Mouse (Mus musculus) CD8-positive naive resting alpha-beta T cell, adult 2 months (primary cell): ENCODE measurements around the gene Katnbl1.

Experiments used
- DNase-seq, 2 experiments: peaks; one replicate each; pipeline ENCODE4 v3.0.0; 2022; ENCODE audit warnings: low read depth in 2 of 2, low spot score in 2 of 2

Katnbl1 gene

GRCm38 (mm10) chr2:112378973-112379898 lies at the start of gene Katnbl1:
Gene Katnbl1, plus strand, starts transcription at chr2:112379211.
- DNase-seq: peak; percentile 90 to 91

GRCm38 (mm10) chr2:112332051-112332898 lies 46.7 kb upstream of the Katnbl1 start:
- no peak for DNase-seq

- no peak for DNase-seq
These were observed 41.8 kb upstream of the Katnbl1 start for GRCm38 (mm10) chr2:112337211-112337610.

GRCm38 (mm10) chr2:112339736-112340135 lies 39.3 kb upstream of the Katnbl1 start:
- DNase-seq: peak in 1 of 2 experiments; percentile 1

GRCm38 (mm10) chr2:112341117-112341516 lies 37.9 kb upstream of the Katnbl1 start:
- no peak for DNase-seq

GRCm38 (mm10) chr2:112348246-112348645 lies 30.8 kb upstream of the Katnbl1 start:
- DNase-seq: no peak

GRCm38 (mm10) chr2:112353685-112354455 lies 25.1 kb upstream of the Katnbl1 start:
- DNase-seq: no peak

GRCm38 (mm10) chr2:112359611-112360010 lies 19.4 kb upstream of the Katnbl1 start:
- DNase-seq: no peak

GRCm38 (mm10) chr2:112360012-112360780 lies 18.8 kb upstream of the Katnbl1 start:
- no peak for DNase-seq

- no peak for DNase-seq
These were observed 18.2 kb upstream of the Katnbl1 start for GRCm38 (mm10) chr2:112360781-112361169.

GRCm38 (mm10) chr2:112367222-112367621 lies 11.8 kb upstream of the Katnbl1 start:
- DNase-seq: no peak

- peak; percentile 73 to 80 for DNase-seq
These were observed 11.0 kb upstream of the Katnbl1 start, which contains the start of gene Emc4 for GRCm38 (mm10) chr2:112367726-112368673. Gene Emc4, minus strand, starts transcription at chr2:112368027.

GRCm38 (mm10) chr2:112369941-112370340 lies 9.1 kb upstream of the Katnbl1 start:
- DNase-seq: no peak

GRCm38 (mm10) chr2:112373141-112373540 lies 5.9 kb upstream of the Katnbl1 start:
- DNase-seq: no peak

GRCm38 (mm10) chr2:112374610-112375009 lies 4.4 kb upstream of the Katnbl1 start:
- DNase-seq: no peak

- no peak for DNase-seq
These were observed 1.1 kb downstream of the Katnbl1 start for GRCm38 (mm10) chr2:112380131-112380530.

- DNase-seq: no peak
These were observed 2.2 kb downstream of the Katnbl1 start for GRCm38 (mm10) chr2:112381219-112381618.

GRCm38 (mm10) chr2:112390843-112391242 lies 11.8 kb downstream of the Katnbl1 start:
- no peak for DNase-seq

- DNase-seq: no peak
These were observed 12.5 kb downstream of the Katnbl1 start for GRCm38 (mm10) chr2:112391346-112392000.
